Mouse (Mus musculus): ENCODE measurements at regions not wholly inside any gene's neighbourhood (a gene's known extent, or its start where the extent isn't known, plus 50 kb on each side); places are given as distances from the start of the nearest gene placed in this dataset.

DNA sequence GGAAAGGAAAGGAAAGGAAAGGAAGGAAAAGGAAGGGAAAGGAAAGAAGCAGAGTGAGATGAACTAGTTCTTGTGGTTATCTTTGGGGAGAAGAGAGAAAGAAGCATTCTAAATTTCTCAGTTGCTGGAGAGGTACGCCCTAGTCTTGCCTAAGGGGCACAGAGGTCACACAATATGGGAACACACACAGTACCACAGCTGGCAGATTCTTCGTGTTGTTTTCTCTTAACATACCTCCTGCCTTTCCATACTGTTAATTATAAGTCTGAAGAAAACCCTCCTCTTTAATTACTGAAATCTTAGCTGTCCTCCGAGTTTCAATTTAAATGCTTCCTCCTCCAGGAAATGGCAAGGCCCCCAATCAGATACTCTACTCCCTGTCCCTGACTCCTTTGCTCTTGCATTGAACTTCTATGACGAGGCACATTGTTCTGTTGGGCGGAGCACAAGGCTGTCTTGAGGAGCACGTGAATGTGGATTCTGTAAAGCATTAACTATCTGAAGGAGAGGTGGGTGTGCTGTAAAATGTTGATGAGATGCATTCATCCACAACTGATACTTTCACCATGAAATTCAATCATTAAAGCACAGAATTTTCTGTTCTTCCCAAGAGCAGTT lies 234.2 kb upstream of the Gm5148 start:
- no peak for TF ChIP-seq CTCF (IDR thresholded peaks at IDR 0.05; ENCODE audit: extremely low read depth, insufficient read length, insufficient replicate concordance, low read depth, low read length)
- no peak for TF ChIP-seq POLR2A (IDR thresholded peaks at IDR 0.05; ENCODE audit: low read depth, low read length)
